Mouse (Mus musculus) G1E (cell line): ENCODE data around the gene Sfxn1.

ENCODE experiments used
- GATA1 ChIP-seq: IDR thresholded peaks from 2 replicates; pipeline ENCODE4 v1.6.1; 2012; ENCODE audit warnings: borderline replicate concordance, low read length, inconsistent platforms, mixed read lengths
- TAL1 ChIP-seq: conservative IDR thresholded peaks from 2 replicates; pipeline ENCODE4 v1.6.1; 2012; ENCODE audit warnings: low read depth, low read length, inconsistent platforms, mixed read lengths

GRCm38 (mm10) chr13:54082946-54083345 lies 11.3 kb downstream of the Sfxn1 start:
- TF ChIP-seq GATA1 (no peak), TAL1 (no peak)
